Mouse (Mus musculus) megakaryocyte progenitor cell, adult 5-6 weeks (primary cell): ENCODE measurements at regions not wholly inside any gene's neighbourhood (a gene's known extent, or its start where the extent isn't known, plus 50 kb on each side); places are given as distances from the start of the nearest gene placed in this dataset.

ENCODE experiments used
- ATAC-seq: replicated peaks from 2 replicates; pipeline ENCODE4 v1.8.0; 2016; ENCODE audit warnings: mild to moderate bottlenecking, moderate TSS enrichment, inconsistent platforms; ENCODE audit not compliant: poor library complexity

- ATAC-seq: no peak
Observed at GRCm38 (mm10) chr4:137104447-137105044, 55.9 kb upstream of the Zbtb40 start.

GRCm38 (mm10) chr4:137101169-137101568 is 52.6 kb upstream of the Zbtb40 start:
- no peak for ATAC-seq

DNA sequence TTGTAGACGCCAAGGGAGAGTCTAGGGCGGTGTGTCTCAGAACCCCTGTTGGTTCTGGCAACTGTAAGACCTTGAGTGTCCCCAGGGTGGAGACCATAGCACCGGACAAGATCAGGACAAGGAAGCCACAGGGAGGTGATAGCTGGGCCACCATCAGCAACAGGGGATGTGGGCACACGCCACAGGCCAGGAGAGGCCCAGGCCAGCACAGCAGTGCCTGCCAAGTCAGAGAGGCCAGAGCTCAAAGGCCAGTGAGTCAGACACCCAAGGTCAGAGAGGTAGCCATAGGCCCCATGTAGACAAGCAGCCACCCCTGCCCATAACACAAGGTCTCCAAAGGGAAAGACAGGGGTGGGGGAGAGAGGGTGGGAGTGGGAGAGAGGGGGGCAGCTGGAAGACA is 52.2 kb upstream of the Zbtb40 start:
- no peak for ATAC-seq
